Mouse (Mus musculus) MN1 (cell line): ENCODE data around the gene Ascl1.

Experiments used
- DNase-seq: peaks from one replicate; pipeline ENCODE4 v3.0.0-alpha.2; 2016; ENCODE audit warnings: low spot score

Gene Ascl1

GRCm38 (mm10) chr10:87485721-87486620, 7.5 kb downstream of the Ascl1 start:
- DNase-seq = no peak

- DNase-seq = no peak
These were observed 8.4 kb downstream of the Ascl1 start for GRCm38 (mm10) chr10:87484831-87485720.

GRCm38 (mm10) chr10:87477895-87478294, 15.6 kb downstream of the Ascl1 start:
- no peak for DNase-seq

GRCm38 (mm10) chr10:87474971-87475370, 18.5 kb downstream of the Ascl1 start:
- DNase-seq = no peak

- DNase-seq = no peak
These were observed 19.9 kb downstream of the Ascl1 start for GRCm38 (mm10) chr10:87473475-87474131.

GRCm38 (mm10) chr10:87450777-87451176, 42.7 kb downstream of the Ascl1 start:
- no peak for DNase-seq

GRCm38 (mm10) chr10:87449368-87449767, 44.1 kb downstream of the Ascl1 start:
- DNase-seq = no peak

GRCm38 (mm10) chr10:87448257-87448656, 45.2 kb downstream of the Ascl1 start:
- DNase-seq = no peak

GRCm38 (mm10) chr10:87447754-87448095, 45.7 kb downstream of the Ascl1 start:
- no peak for DNase-seq

GRCm38 (mm10) chr10:87446829-87447753, 46.4 kb downstream of the Ascl1 start:
- no peak for DNase-seq

- DNase-seq = no peak
These were observed 47.2 kb downstream of the Ascl1 start for GRCm38 (mm10) chr10:87446139-87446828.
